Mouse (Mus musculus): Measurements from ENCODE around the gene Serpinb9. TPM values are rescaled to one million over a fixed set of nuclear protein-coding genes. Genes with fewer than 3 reads are reported as not detected.
"Not testable (repeated sequence)": the region's sequence is repeated elsewhere in the genome, so short reads cannot be mapped to it uniquely, and the experiment has no call there.

The Serpinb9 gene
- total RNA-seq, 1 experiment from 2014 or later, result 7.5 TPM

GRCm38 (mm10) chr13:32995051-32995450 is 8.0 kb upstream of the Serpinb9 start:
- ATAC-seq (replicated peaks; ENCODE audit: low read depth, poor library complexity, severe bottlenecking), result no peak

- ATAC-seq (replicated peaks; ENCODE audit: low read depth, poor library complexity, severe bottlenecking), result no peak
Measured at GRCm38 (mm10) chr13:33001341-33001740, 1.7 kb upstream of the Serpinb9 start.

- peak; percentile 30 for ATAC-seq (replicated peaks; ENCODE audit: low read depth, poor library complexity, severe bottlenecking)
Measured at GRCm38 (mm10) chr13:33003523-33004413, 718 bp downstream of the Serpinb9 start.

- ATAC-seq (replicated peaks; ENCODE audit: low read depth, poor library complexity, severe bottlenecking), result peak; percentile 96
Measured at GRCm38 (mm10) chr13:33004414-33005105, 1.5 kb downstream of the Serpinb9 start.

GRCm38 (mm10) chr13:33005501-33006075 is 2.5 kb downstream of the Serpinb9 start:
- no peak for ATAC-seq (replicated peaks; ENCODE audit: low read depth, poor library complexity, severe bottlenecking)

- ATAC-seq (replicated peaks; ENCODE audit: low read depth, poor library complexity, severe bottlenecking), result no peak
Measured at GRCm38 (mm10) chr13:33006555-33006954, 3.5 kb downstream of the Serpinb9 start.

- ATAC-seq (replicated peaks; ENCODE audit: low read depth, poor library complexity, severe bottlenecking), result no peak
Measured at GRCm38 (mm10) chr13:33012395-33012794, 9.3 kb downstream of the Serpinb9 start.

- no peak for ATAC-seq (replicated peaks; ENCODE audit: low read depth, poor library complexity, severe bottlenecking)
Measured at GRCm38 (mm10) chr13:33013271-33013670, 10.2 kb downstream of the Serpinb9 start.

- no peak for ATAC-seq (replicated peaks; ENCODE audit: low read depth, poor library complexity, severe bottlenecking)
Measured at GRCm38 (mm10) chr13:33022371-33022770, 19.3 kb downstream of the Serpinb9 start.

GRCm38 (mm10) chr13:33026427-33027057 is 23.5 kb downstream of the Serpinb9 start:
- no peak for ATAC-seq (replicated peaks; ENCODE audit: low read depth, poor library complexity, severe bottlenecking)

GRCm38 (mm10) chr13:33027244-33027643 is 24.2 kb downstream of the Serpinb9 start, which contains the start of gene Serpinb9b:
TSS of gene Serpinb9b (plus strand) at chr13:33027416.
- 0 out of 2 replicates have a peak, but pooled peaks have one; percentile 47 for ATAC-seq (replicated peaks; ENCODE audit: low read depth, poor library complexity, severe bottlenecking)

GRCm38 (mm10) chr13:33028146-33028545 is 25.1 kb downstream of the Serpinb9 start:
- no peak for ATAC-seq (replicated peaks; ENCODE audit: low read depth, poor library complexity, severe bottlenecking)

GRCm38 (mm10) chr13:33028550-33028949 is 25.5 kb downstream of the Serpinb9 start:
- no peak for ATAC-seq (replicated peaks; ENCODE audit: low read depth, poor library complexity, severe bottlenecking)

GRCm38 (mm10) chr13:33029478-33029877 is 26.4 kb downstream of the Serpinb9 start:
- ATAC-seq (replicated peaks; ENCODE audit: low read depth, poor library complexity, severe bottlenecking), result not testable (repeated sequence)

- ATAC-seq (replicated peaks; ENCODE audit: low read depth, poor library complexity, severe bottlenecking), result no peak
Measured at GRCm38 (mm10) chr13:33030281-33030680, 27.2 kb downstream of the Serpinb9 start.

- ATAC-seq (replicated peaks; ENCODE audit: low read depth, poor library complexity, severe bottlenecking), result no peak
Measured at GRCm38 (mm10) chr13:33035506-33035905, 32.5 kb downstream of the Serpinb9 start.

- no peak for ATAC-seq (replicated peaks; ENCODE audit: low read depth, poor library complexity, severe bottlenecking)
Measured at GRCm38 (mm10) chr13:33043542-33043941, 40.5 kb downstream of the Serpinb9 start.

- ATAC-seq (replicated peaks; ENCODE audit: low read depth, poor library complexity, severe bottlenecking), result peak; percentile 25; the same call in 1 of the 2 replicates
Measured at GRCm38 (mm10) chr13:33047234-33047633, 44.2 kb downstream of the Serpinb9 start.

- peak; percentile 78 for ATAC-seq (replicated peaks; ENCODE audit: low read depth, poor library complexity, severe bottlenecking)
Measured at GRCm38 (mm10) chr13:33048187-33048586, 45.1 kb downstream of the Serpinb9 start.

- ATAC-seq (replicated peaks; ENCODE audit: low read depth, poor library complexity, severe bottlenecking), result 0 out of 2 replicates have a peak, but pooled peaks have one; percentile 19
Measured at GRCm38 (mm10) chr13:33051697-33052096, 48.6 kb downstream of the Serpinb9 start.
